Mouse (Mus musculus): ENCODE results near the gene Mthfsd. TPM values are rescaled to one million over a fixed set of nuclear protein-coding genes. Genes with fewer than 3 reads are reported as not detected.

Mthfsd gene
- total RNA-seq, 2 experiments from 2014 or later, result 35.4 to 40.4 TPM

- DNase-seq (ENCODE audit: extremely low spot score in 1 of 2, low spot score in 1 of 2), result no peak
These were observed 33.4 kb downstream of the Mthfsd start for GRCm38 (mm10) chr8:121074848-121075145.

GRCm38 (mm10) chr8:121074108-121074847 lies 33.9 kb downstream of the Mthfsd start:
- DNase-seq (ENCODE audit: extremely low spot score in 1 of 2, low spot score in 1 of 2), result no peak

GRCm38 (mm10) chr8:121073174-121074107 lies 34.8 kb downstream of the Mthfsd start:
- no peak for DNase-seq (ENCODE audit: extremely low spot score in 1 of 2, low spot score in 1 of 2)

DNA sequence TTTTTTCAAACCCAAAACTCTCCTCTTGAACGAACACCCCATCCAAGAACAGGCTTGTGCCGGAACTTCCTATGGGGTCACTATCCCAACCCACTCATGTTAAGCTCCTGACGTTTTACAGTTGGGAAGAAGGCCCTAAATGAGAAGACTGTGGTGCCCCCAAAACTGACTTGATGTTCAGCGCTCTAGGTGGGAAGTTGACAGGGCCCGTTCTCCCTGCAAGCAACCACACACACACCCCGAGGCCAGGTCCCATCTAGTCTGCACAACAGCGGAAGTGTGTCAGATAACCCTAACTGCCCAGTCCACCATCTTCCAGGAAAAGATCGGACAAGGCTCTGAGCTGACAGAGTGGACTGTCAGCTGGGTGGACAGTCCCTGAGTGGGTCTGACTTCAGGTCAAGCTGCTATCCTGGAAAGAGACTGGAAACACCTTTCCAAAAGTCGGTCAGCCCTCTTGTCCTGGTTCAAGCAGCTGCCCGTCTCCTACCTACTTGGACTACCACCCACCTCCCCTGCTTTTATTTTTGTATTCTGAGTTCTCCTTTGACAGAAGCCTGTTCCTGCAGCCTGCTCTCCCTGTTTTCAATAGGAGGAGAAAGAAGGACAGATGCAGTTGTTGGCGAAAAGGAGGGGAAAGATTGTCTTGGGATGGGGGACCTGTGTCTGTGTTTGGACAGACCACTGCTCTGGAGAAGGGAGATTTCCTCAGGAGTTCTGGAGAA lies 35.6 kb downstream of the Mthfsd start:
- no peak for DNase-seq (ENCODE audit: extremely low spot score in 1 of 2, low spot score in 1 of 2)

DNA sequence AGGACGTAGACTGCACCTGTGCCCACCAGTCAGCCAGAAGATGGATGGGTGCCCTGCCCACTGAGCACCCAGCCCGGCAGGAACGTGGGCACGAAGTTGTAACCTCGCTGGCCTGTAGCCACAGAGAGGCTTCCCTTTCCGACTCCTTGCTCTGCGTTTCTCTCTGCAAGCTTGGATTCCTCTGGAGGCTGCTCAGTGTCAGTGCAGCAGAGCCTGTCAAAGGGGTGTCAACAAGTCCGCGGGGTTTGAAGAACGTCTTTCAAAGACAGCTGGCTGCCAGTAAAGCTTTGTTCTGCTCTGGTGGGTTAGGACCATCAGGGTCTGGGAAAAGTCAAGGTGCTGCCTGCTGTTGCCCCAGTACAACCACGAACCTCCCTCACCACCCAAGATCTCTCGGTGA lies 36.7 kb downstream of the Mthfsd start:
- no peak for DNase-seq (ENCODE audit: extremely low spot score in 1 of 2, low spot score in 1 of 2)

GRCm38 (mm10) chr8:121063649-121064048 lies 44.5 kb downstream of the Mthfsd start:
- DNase-seq (ENCODE audit: extremely low spot score in 1 of 2, low spot score in 1 of 2), result no peak

- DNase-seq (ENCODE audit: extremely low spot score in 1 of 2, low spot score in 1 of 2), result no peak
These were observed 45.7 kb downstream of the Mthfsd start for GRCm38 (mm10) chr8:121062521-121062920.

DNA sequence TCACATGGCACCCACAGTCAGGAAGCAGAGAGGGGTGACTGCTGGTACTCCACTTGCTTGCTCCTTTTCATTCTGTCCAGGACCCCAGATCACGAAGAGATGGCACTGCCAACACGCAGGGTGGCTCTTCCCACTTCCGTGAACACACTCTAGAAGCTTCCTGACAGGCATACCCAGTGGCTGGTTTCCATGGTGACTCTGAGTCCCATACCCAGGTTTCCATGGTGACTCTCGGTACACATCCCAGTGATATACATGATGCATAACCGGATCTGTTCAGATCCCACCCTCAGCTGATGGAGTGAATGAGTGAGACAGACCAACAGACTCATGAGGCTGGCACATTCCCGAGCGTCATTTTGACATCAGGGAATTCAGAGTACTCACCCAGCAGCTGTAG lies 49.1 kb downstream of the Mthfsd start:
- DNase-seq (ENCODE audit: extremely low spot score in 1 of 2, low spot score in 1 of 2), result no peak

DNA sequence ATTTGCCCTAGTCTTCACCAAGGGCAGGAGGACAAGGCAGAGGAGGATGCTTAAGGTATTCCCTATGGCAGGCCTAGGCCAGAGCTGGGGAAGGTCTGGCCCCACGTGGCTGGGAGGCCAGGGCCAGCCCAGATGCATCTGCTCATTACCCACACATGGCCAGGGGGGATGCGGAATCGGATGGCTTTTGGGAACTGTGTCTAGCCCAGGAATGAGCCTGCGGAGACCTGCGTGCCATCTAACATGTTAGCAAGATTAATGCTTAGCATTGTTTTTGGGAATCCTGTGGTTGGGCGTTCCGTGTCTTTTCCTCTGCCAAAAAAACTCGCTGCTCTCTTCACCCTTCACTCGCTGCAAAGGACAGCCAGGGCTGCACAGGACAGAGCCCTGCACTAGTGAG lies 50.1 kb downstream of the Mthfsd start:
- DNase-seq (ENCODE audit: extremely low spot score in 1 of 2, low spot score in 1 of 2), result no peak

DNA sequence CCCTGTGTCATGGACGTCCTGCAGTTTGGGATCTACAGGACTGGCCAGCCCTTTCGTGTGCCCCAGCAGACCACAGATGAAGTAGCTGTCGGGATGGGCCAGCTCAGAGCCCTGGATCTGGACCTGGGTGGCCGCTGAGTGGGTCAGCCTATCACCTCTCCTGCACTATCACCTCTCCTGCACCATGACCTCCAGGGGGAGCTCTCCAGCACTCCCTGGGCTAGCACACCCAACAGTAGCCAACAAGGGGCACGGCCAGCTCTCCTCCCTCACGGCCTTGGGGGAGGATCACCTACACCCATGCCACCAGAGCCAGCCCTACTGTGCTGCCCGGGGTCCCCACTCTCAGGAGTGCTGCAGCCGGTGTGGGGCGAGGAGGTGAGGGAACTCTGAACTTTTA lies 60.8 kb downstream of the Mthfsd start:
- no peak for DNase-seq (ENCODE audit: extremely low spot score in 1 of 2, low spot score in 1 of 2)

DNA sequence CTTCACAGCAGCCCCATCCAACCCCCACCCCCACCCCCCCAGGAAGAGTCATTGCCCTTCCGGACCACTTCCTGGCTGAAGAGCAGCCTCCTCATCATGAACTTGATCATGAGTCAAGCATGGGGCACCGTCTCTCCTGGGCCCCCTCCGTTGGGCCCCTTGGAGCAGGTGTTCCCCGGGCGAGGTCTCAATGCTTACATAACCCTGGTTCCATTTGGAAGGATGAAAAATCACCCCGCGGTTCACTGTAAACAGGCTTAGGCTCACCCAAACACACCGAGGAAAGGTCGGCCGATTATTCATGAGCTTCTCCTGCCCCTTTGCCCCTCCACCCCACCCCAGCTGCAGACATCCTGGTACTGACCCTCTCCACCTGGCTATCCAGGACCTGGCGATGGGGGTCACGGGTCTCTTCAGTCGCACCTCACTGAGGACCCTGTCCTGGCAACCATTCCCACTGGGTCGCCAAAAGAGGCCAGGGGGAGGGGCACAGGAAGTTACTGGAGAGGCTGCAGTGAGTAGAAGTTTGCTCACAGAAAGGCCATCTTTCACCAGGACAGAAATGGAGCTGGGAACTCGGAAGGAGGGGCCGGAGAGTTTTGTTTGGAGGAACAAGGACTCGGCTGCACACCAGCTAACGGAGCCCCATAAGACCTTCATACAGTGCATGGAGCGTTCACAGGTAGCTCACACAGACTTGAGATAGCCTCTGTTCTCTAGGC lies 64.3 kb downstream of the Mthfsd start:
- no peak for DNase-seq (ENCODE audit: extremely low spot score in 1 of 2, low spot score in 1 of 2)

Small RNAs within 50 kb of the gene (microRNA-seq; reads per million reads assigned to microRNA genes)
- 0 reads per million in 2 experiments for gene Gm27530

Other genes starting within 250 kb of the Mthfsd start
- 1 to 10 TPM in 1 of 2 experiments, under 1 TPM in 1; 0.87 to 1.0 TPM for gene Foxf1, start 24.0 kb downstream of the Mthfsd start, total RNA-seq (2021)
- gene Foxc2, start 7.8 kb upstream of the Mthfsd start, total RNA-seq (2021), result under 1 TPM; 0.66 to 0.82 TPM
- not detected for gene Foxl1, start 19.5 kb upstream of the Mthfsd start, total RNA-seq (2021)